Mouse (Mus musculus) liver, embryonic 11.5 days (tissue): ENCODE data around the gene Cyb5d1. TPM values are rescaled to one million over a fixed set of nuclear protein-coding genes. Genes with fewer than 3 reads are reported as not detected.
A peak's percentile ranks its signal among the peaks of the same experiment; 100 is the strongest.

ENCODE experiments used
- ATAC-seq: fragments of 200-750 bp; cut with Nextera tagmentation; replicated peaks from 2 replicates; pipeline ENCODE4 v1.8.0; 2017; ENCODE audit warnings: moderate number of reproducible peaks, mild to moderate bottlenecking, moderate TSS enrichment, moderate library complexity; ENCODE audit not compliant: low FRiP score
- DNase-seq: peaks from one replicate; pipeline ENCODE4 v3.0.0-alpha.2; 2017; ENCODE audit warnings: low spot score
- H3K27ac ChIP-seq: fragments of 300-500 bp; sonication (generic); 2 replicates; pipeline ENCODE4 v1.5.1; 2014; ENCODE audit warnings: mild to moderate bottlenecking, low read depth, low read length, control low read depth
- H3K27me3 ChIP-seq: fragments of 300-500 bp; sonication (generic); replicated peaks from 2 replicates; pipeline ENCODE4 v1.6.1; 2014; ENCODE audit warnings: low read length, mixed read lengths; ENCODE audit not compliant: control insufficient read depth, insufficient read depth
- H3K36me3 ChIP-seq: fragments of 300-500 bp; sonication (generic); 2 replicates; pipeline ENCODE4 v1.6.1; 2014; ENCODE audit warnings: mild to moderate bottlenecking, low read length, moderate library complexity, mixed read lengths; ENCODE audit not compliant: control insufficient read depth, insufficient read depth
- H3K4me1 ChIP-seq: fragments of 300-500 bp; sonication (generic); replicated peaks from 2 replicates; pipeline ENCODE4 v1.6.1; 2014; ENCODE audit warnings: low read length, mixed read lengths; ENCODE audit not compliant: control insufficient read depth, insufficient read depth
- H3K4me2 ChIP-seq: fragments of 300-500 bp; sonication (generic); 2 replicates; pipeline ENCODE4 v1.6.1; 2014; ENCODE audit warnings: mild to moderate bottlenecking, control low read depth, moderate library complexity
- H3K4me3 ChIP-seq: fragments of 300-500 bp; sonication (generic); 2 replicates; pipeline ENCODE4 v1.5.1; 2014; ENCODE audit warnings: low read depth, low read length, control low read depth
- H3K9ac ChIP-seq: fragments of 300-500 bp; sonication (generic); 2 replicates; pipeline ENCODE4 v1.6.1; 2014; ENCODE audit warnings: low read depth, low read length, control low read depth
- H3K9me3 ChIP-seq: fragments of 300-500 bp; sonication (generic); 2 replicates; pipeline ENCODE4 v1.6.1; 2016; ENCODE audit warnings: low read length, inconsistent platforms, mixed read lengths; ENCODE audit not compliant: control insufficient read depth
- WGBS: fragments of 180-500 bp; shearing (Covaris S2); extraction: QIAGEN DNeasy Blood & Tissue Kit; methylation state at CpG from one replicate; pipeline ENCODE4 v1.1.7; 2014; 5-methylcytosine and 5-hydroxymethylcytosine counted together
- polyA plus RNA-seq: library from polyadenylated mRNA; unstranded; fragments of >200 nt; fragmentation: Nextera tagmentation; extraction: Ambion mirVana; gene quantifications from 2 replicates; pipeline ENCODE4 v1.2.1, GENCODE M21; 2014

Cyb5d1 gene
- polyA plus RNA-seq, 1 experiment from 2014 or later: 19.9 TPM

GRCm38 (mm10) chr11:69364910-69365309 is 30.5 kb downstream of the Cyb5d1 start:
- no peaks in the 10 kb centered on the region for H3K9me3 ChIP-seq
- 16% methylated on average over 6 of the region's 6 CpGs for WGBS
- H3K27me3 ChIP-seq: peaks cover 23% of the 10 kb centered on the region
- DNase-seq (no peak), ATAC-seq (no peak)
- H3K4me1 ChIP-seq: peaks cover 32% of the 10 kb centered on the region
- H3K27ac ChIP-seq: peak overlapping the region; percentile 5; the same call in 1 of the 2 replicates
- no peak overlapping the region for H3K4me3 ChIP-seq
- H3K4me2 ChIP-seq: peak overlapping the region; percentile 36
- H3K36me3 ChIP-seq: peaks cover 9% of the 10 kb centered on the region; the same call in 1 of the 2 replicates
- no peak overlapping the region for H3K9ac ChIP-seq

GRCm38 (mm10) chr11:69364376-69364775 is 31.1 kb downstream of the Cyb5d1 start:
- peaks cover 24% of the 10 kb centered on the region for H3K27me3 ChIP-seq
- 0 out of 2 replicates have a peak overlapping the region, but pooled peaks have one; percentile 5 for H3K27ac ChIP-seq
- peak overlapping the region; percentile 36 for H3K4me2 ChIP-seq
- H3K4me1 ChIP-seq: peaks cover 32% of the 10 kb centered on the region
- no peaks in the 10 kb centered on the region for H3K9me3 ChIP-seq
- WGBS: 53% methylated on average over 8 of the region's 8 CpGs
- H3K4me3 ChIP-seq: no peak overlapping the region
- DNase-seq: no peak
- no peak overlapping the region for H3K9ac ChIP-seq
- ATAC-seq: no peak
- peaks cover 9% of the 10 kb centered on the region; the same call in 1 of the 2 replicates for H3K36me3 ChIP-seq

DNA sequence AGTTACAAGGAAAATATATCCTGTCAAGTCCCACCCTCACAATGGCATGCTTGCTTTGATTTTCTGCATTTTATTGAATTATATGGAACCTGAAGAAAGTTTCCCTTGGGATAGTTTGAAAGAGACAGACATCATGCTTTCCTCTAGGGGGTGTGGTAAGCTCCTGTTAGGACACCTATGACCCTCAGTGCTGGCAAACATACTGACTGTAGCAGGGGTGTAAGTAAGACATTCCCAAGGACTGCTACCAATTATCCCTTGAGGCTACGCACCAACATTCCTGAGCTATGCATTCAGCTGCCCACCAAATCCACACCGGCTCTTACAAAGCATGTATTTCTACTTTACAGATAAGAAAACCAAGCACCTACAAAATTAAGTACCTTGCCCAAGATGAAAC is 33.0 kb downstream of the Cyb5d1 start:
- Histone ChIP-seq H3K4me3 (no peak overlapping the region), H3K9me3 (no peaks in the 10 kb centered on the region), H3K27me3 (peaks cover 14% of the 10 kb centered on the region), H3K9ac (no peak overlapping the region), H3K4me1 (peaks cover 21% of the 10 kb centered on the region), H3K4me2 (no peak overlapping the region), H3K36me3 (peaks cover 17% of the 10 kb centered on the region), H3K27ac (no peak overlapping the region)
- WGBS: 77% methylated on average over 2 of the region's 2 CpGs
- DNase-seq (no peak), ATAC-seq (no peak)

DNA sequence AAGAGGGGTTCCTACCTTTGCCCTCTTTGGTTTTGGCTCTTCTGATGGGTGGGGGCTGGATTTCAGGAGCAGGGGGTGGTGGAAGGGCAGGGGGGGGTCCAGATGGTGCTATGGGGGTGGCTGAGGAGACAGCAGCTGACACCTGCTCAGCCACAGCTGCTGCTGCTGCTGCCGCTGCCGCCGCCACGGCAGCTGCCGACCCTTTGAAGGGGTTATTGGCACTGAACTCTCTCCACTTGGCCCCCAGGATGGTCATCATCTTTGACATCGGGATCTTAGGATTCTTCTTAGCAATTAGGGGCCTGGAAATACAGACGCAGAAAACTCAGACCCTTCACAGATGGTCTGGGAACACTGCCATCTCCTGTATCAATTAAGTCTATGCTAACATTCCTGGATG is 33.4 kb downstream of the Cyb5d1 start:
- Histone ChIP-seq H3K36me3 (peaks cover 19% of the 10 kb centered on the region), H3K27ac (no peak overlapping the region), H3K4me1 (peaks cover 19% of the 10 kb centered on the region), H3K27me3 (peaks cover 12% of the 10 kb centered on the region), H3K9me3 (no peaks in the 10 kb centered on the region), H3K4me3 (no peak overlapping the region), H3K9ac (no peak overlapping the region), H3K4me2 (no peak overlapping the region)
- ATAC-seq (no peak), DNase-seq (no peak)
- WGBS: 75% methylated on average over 7 of the region's 7 CpGs

GRCm38 (mm10) chr11:69357690-69358089 is 37.7 kb downstream of the Cyb5d1 start:
- peaks cover 20% of the 10 kb centered on the region for H3K36me3 ChIP-seq

GRCm38 (mm10) chr11:69356544-69356943 is 38.9 kb downstream of the Cyb5d1 start:
- peaks cover 19% of the 10 kb centered on the region for H3K36me3 ChIP-seq
- no peak overlapping the region for H3K27ac ChIP-seq
- H3K9me3 ChIP-seq: no peaks in the 10 kb centered on the region
- no peak overlapping the region for H3K4me2 ChIP-seq
- WGBS: 93% methylated on average over 5 of the region's 5 CpGs
- no peak overlapping the region for H3K4me3 ChIP-seq
- no peak overlapping the region for H3K9ac ChIP-seq
- H3K4me1 ChIP-seq: no peaks in the 10 kb centered on the region
- DNase-seq (no peak), ATAC-seq (no peak)
- H3K27me3 ChIP-seq: peaks cover 6% of the 10 kb centered on the region

More at GRCm38 (mm10) chr11:69357690-69358089, 37.7 kb downstream of the Cyb5d1 start:
- H3K4me1 ChIP-seq: no peaks in the 10 kb centered on the region
- no peak overlapping the region for H3K4me3 ChIP-seq
- WGBS: 85% methylated on average over 12 of the region's 12 CpGs
- no peak overlapping the region for H3K9ac ChIP-seq
- ATAC-seq (no peak), DNase-seq (no peak)
- H3K9me3 ChIP-seq: no peaks in the 10 kb centered on the region
- H3K27me3 ChIP-seq: peaks cover 6% of the 10 kb centered on the region
- H3K4me2 ChIP-seq: no peak overlapping the region
- H3K27ac ChIP-seq: no peak overlapping the region

GRCm38 (mm10) chr11:69346441-69346840 is 49.0 kb downstream of the Cyb5d1 start:
- Histone ChIP-seq H3K27ac (no peak overlapping the region), H3K4me3 (no peak overlapping the region), H3K4me1 (no peaks in the 10 kb centered on the region), H3K9me3 (no peaks in the 10 kb centered on the region), H3K9ac (no peak overlapping the region), H3K27me3 (peaks cover 9% of the 10 kb centered on the region), H3K4me2 (no peak overlapping the region), H3K36me3 (peaks cover 8% of the 10 kb centered on the region; the same call in 1 of the 2 replicates)
- DNase-seq (no peak), ATAC-seq (no peak)
- 76% methylated on average over 26 of the region's 26 CpGs for WGBS

Other genes starting within 250 kb of the Cyb5d1 start
- gene Alox12b, start 238.6 kb downstream of the Cyb5d1 start, polyA plus RNA-seq: not detected in 2 replicates
- 0.12 TPM in 1 of 2 replicates, not detected in the other for gene Alox8, start 197.8 kb downstream of the Cyb5d1 start, polyA plus RNA-seq
- gene Gucy2e, start 158.6 kb downstream of the Cyb5d1 start, polyA plus RNA-seq: 0.04 and 0.05 TPM in 2 replicates
- 14.9 and 17.1 TPM in 2 replicates for gene Cntrob, start 71.9 kb downstream of the Cyb5d1 start, polyA plus RNA-seq
- 114 and 123 TPM in 2 replicates for gene Trappc1, start 71.7 kb downstream of the Cyb5d1 start, polyA plus RNA-seq
- gene Kcnab3, start 69.4 kb downstream of the Cyb5d1 start, polyA plus RNA-seq: 0.42 and 0.52 TPM in 2 replicates
- 4.3 and 5.4 TPM in 2 replicates for gene Rnf227, start 55.2 kb downstream of the Cyb5d1 start, polyA plus RNA-seq
- gene Chd3, start 26.2 kb downstream of the Cyb5d1 start, polyA plus RNA-seq: 13.8 and 17.1 TPM in 2 replicates
- 151 and 178 TPM in 2 replicates for gene Naa38, start 144 bp downstream of the Cyb5d1 start, polyA plus RNA-seq
- 20.4 and 26.2 TPM in 2 replicates for gene Tmem88, start 2.6 kb upstream of the Cyb5d1 start, polyA plus RNA-seq
- 15.4 and 17.4 TPM in 2 replicates for gene Kdm6b, start 18.0 kb upstream of the Cyb5d1 start, polyA plus RNA-seq
- gene Dnah2, start 153.5 kb upstream of the Cyb5d1 start, polyA plus RNA-seq: 0.14 and 0.52 TPM in 2 replicates
- 1.8 and 2.4 TPM in 2 replicates for gene Efnb3, start 164.6 kb upstream of the Cyb5d1 start, polyA plus RNA-seq
- gene Wrap53, start 184.6 kb upstream of the Cyb5d1 start, polyA plus RNA-seq: 33.7 and 39.3 TPM in 2 replicates
- gene Trp53, start 184.7 kb upstream of the Cyb5d1 start, polyA plus RNA-seq: 196 and 198 TPM in 2 replicates
- 76.2 and 79.5 TPM in 2 replicates for gene Atp1b2, start 210.3 kb upstream of the Cyb5d1 start, polyA plus RNA-seq
- 42.9 and 43.8 TPM in 2 replicates for gene Shbg, start 222.3 kb upstream of the Cyb5d1 start, polyA plus RNA-seq
- 16.7 and 18.0 TPM in 2 replicates for gene Sat2, start 226.4 kb upstream of the Cyb5d1 start, polyA plus RNA-seq
- 22.8 and 26.2 TPM in 2 replicates for gene Fxr2, start 237.4 kb upstream of the Cyb5d1 start, polyA plus RNA-seq